Mouse (Mus musculus): ENCODE measurements at regions not wholly inside any gene's neighbourhood (a gene's known extent, or its start where the extent isn't known, plus 50 kb on each side); places are given as distances from the start of the nearest gene placed in this dataset.

GRCm38 (mm10) chr10:21483373-21483772 is 106.3 kb downstream of the Aldh8a1 start:
- no peak for DNase-seq

- DNase-seq: no peak
Observed at GRCm38 (mm10) chr10:21488374-21488930, 104.5 kb upstream of the 1700020N01Rik start.

DNA sequence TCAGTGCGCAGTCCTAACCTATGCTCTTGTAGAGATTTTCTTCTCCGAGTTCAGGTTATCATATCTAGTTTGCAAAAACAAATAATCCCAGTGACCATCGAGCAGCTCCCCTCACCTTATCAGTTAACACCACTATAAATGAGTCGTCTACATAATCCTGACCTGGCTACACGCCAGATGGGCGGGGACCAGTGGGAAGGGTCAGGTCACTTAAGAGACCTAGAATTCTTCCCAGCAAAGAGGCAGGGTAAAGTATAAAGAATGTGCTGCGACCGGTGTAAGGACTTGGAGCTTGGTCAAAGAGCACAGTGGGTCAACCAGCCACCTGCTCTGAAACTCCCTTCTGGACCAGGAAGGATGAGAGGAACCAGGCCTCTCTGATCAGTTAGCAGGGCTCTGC is 102.0 kb upstream of the 1700020N01Rik start:
- DNase-seq: peak; percentile 9

- no peak for DNase-seq
Observed at GRCm38 (mm10) chr10:21492254-21492894, 100.6 kb upstream of the 1700020N01Rik start.

GRCm38 (mm10) chr10:21494536-21494935 is 98.4 kb upstream of the 1700020N01Rik start:
- no peak for DNase-seq

GRCm38 (mm10) chr10:21497110-21497509 is 95.8 kb upstream of the 1700020N01Rik start:
- no peak for DNase-seq

GRCm38 (mm10) chr10:21498143-21498542 is 94.8 kb upstream of the 1700020N01Rik start:
- no peak for DNase-seq

DNA sequence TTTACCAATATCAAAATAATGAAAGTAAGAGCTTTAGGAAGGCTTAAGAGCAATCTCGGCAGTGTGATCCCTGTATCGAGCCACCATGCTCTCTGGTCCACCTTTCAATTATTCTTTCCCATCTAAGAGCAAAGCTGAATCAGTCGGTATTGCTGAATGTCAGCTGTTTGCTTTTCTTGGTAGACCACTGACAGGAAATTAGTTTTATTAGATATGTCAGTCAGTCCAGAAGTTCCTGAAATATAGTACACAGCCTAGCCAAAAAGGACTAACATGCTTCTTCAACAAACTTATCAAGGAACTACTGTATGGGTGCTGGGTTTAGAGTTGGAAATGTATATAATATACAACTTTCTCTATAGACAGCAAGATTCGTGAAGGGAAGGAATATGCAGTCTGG is 91.3 kb upstream of the 1700020N01Rik start:
- DNase-seq: no peak

DNA sequence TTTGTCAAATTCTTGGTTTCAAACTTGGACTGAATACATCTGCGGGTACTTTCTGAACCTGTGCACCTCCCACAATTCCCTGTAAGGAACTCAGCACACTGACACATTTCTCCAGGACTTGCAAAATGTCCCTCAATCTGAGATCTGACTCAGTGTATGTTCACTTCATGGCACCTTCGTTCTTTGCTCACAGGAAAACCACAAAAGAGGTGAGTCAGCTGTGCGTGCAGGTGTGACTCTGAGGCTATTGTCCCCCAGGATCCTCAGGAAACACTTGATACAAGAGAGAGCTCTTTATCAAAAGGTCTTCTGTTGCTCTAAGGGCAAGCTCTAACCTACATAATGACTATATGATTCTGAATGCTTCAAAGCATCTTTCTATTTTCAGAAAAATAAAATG is 88.5 kb upstream of the 1700020N01Rik start:
- no peak for DNase-seq

DNA sequence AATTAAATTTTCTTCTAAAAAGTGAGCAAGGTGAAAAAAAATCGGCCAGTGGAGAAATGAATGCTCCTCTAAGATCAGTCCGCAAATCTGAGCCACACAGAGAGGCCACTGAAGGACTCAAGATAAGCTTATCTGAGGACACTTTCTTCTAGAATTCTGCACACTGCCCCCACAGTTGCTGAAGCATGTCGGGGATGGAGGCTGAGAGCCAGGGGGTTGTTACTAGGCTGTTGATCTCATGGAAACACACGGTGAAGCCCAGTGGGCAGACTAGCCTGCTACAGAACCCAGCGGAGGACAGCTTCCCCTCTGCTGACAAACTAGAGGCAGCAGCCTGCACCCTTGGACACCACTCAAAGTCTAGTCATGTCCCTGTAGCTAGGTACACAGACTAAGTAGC is 81.6 kb upstream of the 1700020N01Rik start:
- DNase-seq: peak; percentile 10

DNA sequence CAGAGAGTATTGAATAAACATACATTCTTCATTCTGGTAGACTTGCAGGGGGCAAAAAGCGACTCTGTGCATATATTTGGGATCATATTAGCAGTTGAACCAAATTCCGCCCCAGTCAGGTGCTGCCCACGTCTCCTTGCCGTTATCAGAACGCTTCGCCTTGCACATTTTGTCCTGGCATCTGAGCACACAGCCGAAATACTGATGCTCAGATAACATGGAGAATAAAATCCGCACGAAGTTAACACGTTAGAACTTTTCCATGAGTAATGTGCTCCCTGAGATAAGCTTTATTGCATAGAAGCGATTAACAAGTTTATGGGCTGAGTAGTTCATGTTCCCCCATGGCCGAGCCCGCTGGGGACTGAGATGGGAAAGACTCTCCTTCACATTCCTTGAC is 80.5 kb upstream of the 1700020N01Rik start:
- DNase-seq: no peak

DNA sequence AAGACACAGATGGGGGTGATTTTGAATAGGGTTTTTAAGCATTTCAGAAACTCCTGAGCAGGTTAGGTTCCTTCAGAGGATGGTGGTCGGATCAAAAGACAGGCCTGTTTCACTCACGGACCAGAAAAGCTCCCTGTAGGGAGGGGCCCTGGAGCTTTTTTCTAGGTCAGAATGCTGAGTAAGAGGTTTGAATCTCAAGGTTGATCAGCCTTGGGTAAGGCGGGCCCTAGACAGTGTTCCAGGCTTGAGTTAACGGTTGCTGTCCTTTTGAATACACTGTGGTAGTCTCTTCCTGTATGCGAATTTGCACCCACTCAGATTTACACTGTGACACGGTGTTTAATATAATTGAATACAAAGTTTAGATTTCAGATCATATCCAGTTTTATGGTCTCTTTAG is 75.2 kb upstream of the 1700020N01Rik start:
- DNase-seq: no peak

DNA sequence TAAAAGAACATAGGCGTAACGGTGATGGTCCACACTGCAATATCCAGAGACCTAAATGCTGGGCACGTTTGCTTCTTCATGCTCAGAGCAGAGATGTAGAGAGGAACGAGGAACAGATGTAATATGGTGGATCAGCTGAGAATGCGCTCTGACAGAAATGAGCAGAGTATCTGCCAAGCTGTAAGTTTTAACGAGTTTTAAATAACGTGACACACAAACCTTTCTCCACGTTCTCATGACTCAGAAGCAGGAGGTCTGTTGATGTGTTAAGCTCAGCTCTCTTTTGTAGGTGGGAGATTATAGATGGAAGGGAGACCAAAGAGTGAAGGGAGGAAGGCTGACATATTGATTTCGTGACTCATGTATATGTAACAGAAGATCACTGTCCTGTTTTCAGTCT is 72.1 kb upstream of the 1700020N01Rik start:
- no peak for DNase-seq

DNA sequence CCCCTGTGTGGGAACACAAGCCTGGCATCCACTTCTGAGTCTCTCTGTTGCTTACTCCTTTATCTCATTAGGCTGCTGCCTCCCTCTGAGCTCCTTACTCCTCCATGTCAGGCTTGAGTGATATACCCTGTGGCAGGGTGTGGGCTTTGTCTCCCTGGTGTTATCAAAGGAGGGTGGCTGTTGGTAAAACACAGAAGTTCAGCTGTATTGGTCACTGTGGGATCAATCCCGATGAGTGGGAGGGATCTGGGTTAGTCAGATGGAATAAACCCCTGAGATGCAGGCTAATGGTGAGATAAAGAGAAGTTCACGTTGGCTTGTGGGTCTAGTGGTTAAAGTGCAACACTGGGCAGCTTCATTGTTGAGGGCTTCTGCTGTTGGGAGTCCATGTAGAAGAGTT is 67.4 kb upstream of the 1700020N01Rik start:
- DNase-seq: no peak

- no peak for DNase-seq
Observed at GRCm38 (mm10) chr10:21528396-21528795, 64.5 kb upstream of the 1700020N01Rik start.

GRCm38 (mm10) chr10:21529098-21529749 is 63.7 kb upstream of the 1700020N01Rik start:
- DNase-seq: no peak

GRCm38 (mm10) chr10:21532142-21532541 is 60.8 kb upstream of the 1700020N01Rik start:
- no peak for DNase-seq

DNA sequence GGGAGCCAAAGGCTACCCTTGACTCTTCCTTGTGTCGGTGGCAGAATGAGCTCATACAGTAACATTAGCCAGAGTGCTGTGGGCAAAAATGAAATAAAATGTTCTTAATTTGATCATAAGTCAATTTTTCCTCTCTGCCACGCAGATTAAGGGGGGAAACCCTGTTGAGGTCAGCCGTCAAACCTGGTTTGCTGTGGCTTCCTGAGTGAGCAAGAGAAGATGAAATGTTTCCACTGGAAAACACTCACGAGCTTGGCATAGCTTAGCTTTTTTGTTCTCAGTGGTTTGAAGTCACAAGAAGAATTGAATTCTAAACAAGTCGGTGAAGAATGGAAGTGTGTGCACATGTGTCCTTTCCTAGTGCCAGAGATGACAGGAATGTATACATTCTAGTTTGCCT is 57.3 kb upstream of the 1700020N01Rik start:
- DNase-seq: no peak

DNA sequence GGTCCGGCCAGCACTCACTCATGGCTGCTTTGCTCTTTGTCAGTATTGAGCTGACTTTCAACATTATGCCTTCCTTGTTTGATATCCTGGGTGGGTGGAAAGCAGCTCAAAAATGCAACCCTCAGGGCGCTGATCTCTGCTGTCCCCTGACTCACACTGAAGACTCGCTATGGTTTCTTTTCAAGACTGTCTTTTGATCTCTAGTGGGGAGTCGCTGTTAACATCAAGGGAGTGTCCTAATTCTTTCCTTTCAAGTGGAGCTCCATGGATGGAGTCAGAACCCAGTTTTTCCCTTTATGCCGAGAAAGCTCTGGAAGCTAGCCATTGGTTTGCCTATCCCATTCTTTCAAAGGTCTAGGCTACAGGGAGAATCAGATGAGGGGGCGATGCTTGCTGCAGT is 54.5 kb upstream of the 1700020N01Rik start:
- no peak for DNase-seq
